Mouse (Mus musculus) forebrain, embryonic 14.5 days (tissue): Measurements from ENCODE around the gene Usp28. TPM values are rescaled to one million over a fixed set of nuclear protein-coding genes. Genes with fewer than 3 reads are reported as not detected.

Source experiments
- ATAC-seq: fragments of 200-750 bp; cut with Nextera tagmentation; 2 replicates; pipeline ENCODE4 v1.8.0; 2017; ENCODE audit warnings: mild to moderate bottlenecking, moderate library complexity
- DNase-seq: peaks from one replicate; pipeline ENCODE4 v3.0.0-alpha.2; 2015; ENCODE audit warnings: low spot score
- H3K27ac ChIP-seq: fragments of 300-500 bp; sonication (generic); 2 replicates; pipeline ENCODE4 v1.5.1; 2014; ENCODE audit warnings: low read depth, mild to moderate bottlenecking, control low read depth, low read length, moderate library complexity
- H3K27me3 ChIP-seq: fragments of 300-500 bp; sonication (generic); replicated peaks from 2 replicates; pipeline ENCODE4 v1.6.1; 2014; ENCODE audit warnings: low read length, control low read depth, mixed read lengths; ENCODE audit not compliant: control insufficient read depth, insufficient read depth
- H3K36me3 ChIP-seq: fragments of 300-500 bp; sonication (generic); 2 replicates; pipeline ENCODE4 v1.6.1; 2014; ENCODE audit warnings: low read length, control low read depth; ENCODE audit not compliant: control insufficient read depth, insufficient read depth
- H3K4me1 ChIP-seq: fragments of 300-500 bp; sonication (generic); 2 replicates; pipeline ENCODE4 v1.6.1; 2014; ENCODE audit warnings: antibody characterized with exemption, low read length, control low read depth; ENCODE audit not compliant: control insufficient read depth, insufficient read depth
- H3K4me2 ChIP-seq: fragments of 300-500 bp; sonication (generic); 2 replicates; pipeline ENCODE4 v1.6.1; 2014; ENCODE audit warnings: mild to moderate bottlenecking, control low read depth, low read length
- H3K4me3 ChIP-seq: fragments of 300-500 bp; sonication (generic); 2 replicates; pipeline ENCODE4 v1.5.1; 2014; ENCODE audit warnings: low read depth, low read length, control low read depth
- H3K9ac ChIP-seq: fragments of 300-500 bp; sonication (generic); 2 replicates; pipeline ENCODE4 v1.6.1; 2014; ENCODE audit warnings: mild to moderate bottlenecking, low read length, control low read depth, moderate library complexity
- H3K9me3 ChIP-seq: fragments of 300-500 bp; sonication (generic); replicated peaks from 2 replicates; pipeline ENCODE4 v1.6.1; 2016; ENCODE audit warnings: low read length, control low read depth, mixed read lengths; ENCODE audit not compliant: control insufficient read depth
- WGBS: fragments of 180-500 bp; shearing (Covaris S2); extraction: QIAGEN DNeasy Blood & Tissue Kit; methylation state at CpG from one replicate; pipeline ENCODE4 v1.1.7; 2014; 5-methylcytosine and 5-hydroxymethylcytosine counted together
- polyA plus RNA-seq: library from polyadenylated mRNA; unstranded; fragments of >200 nt; fragmentation: Nextera tagmentation; extraction: Ambion mirVana; gene quantifications from 2 replicates; pipeline ENCODE4 v1.2.1, GENCODE M21; 2014

The Usp28 gene
- polyA plus RNA-seq, 1 experiment from 2014 or later, result 19.5 TPM

DNA sequence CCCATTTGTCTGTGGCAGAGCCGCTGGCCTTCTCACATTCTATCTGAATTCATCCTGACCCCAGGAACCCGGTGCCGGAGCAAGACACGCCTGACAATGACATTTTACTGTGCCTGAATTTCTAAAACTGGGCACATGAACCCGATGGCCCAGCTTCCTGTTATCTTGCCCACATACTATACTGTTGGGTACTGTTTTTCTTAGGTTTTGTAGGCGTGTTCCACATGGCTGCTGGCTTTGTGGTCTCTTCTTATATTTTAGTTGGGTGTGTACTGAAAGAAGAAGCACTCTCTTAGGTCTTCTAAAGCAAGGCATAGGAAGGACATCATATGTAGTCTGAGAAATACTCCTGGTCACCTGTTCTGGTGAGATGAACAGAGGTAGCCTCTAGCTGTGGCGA is 9.6 kb downstream of the Usp28 start:
- Histone ChIP-seq H3K27ac (no peak overlapping the region), H3K4me1 (no peaks in the 10 kb centered on the region), H3K9ac (no peak overlapping the region), H3K36me3 (peaks cover 13% of the 10 kb centered on the region; the same call in 1 of the 2 replicates), H3K4me2 (no peak overlapping the region), H3K9me3 (no peaks in the 10 kb centered on the region), H3K27me3 (no peaks in the 10 kb centered on the region), H3K4me3 (no peak overlapping the region)
- WGBS, result 93% methylated on average over 7 of the region's 7 CpGs
- DNase-seq, result no peak
- no peak for ATAC-seq

DNA sequence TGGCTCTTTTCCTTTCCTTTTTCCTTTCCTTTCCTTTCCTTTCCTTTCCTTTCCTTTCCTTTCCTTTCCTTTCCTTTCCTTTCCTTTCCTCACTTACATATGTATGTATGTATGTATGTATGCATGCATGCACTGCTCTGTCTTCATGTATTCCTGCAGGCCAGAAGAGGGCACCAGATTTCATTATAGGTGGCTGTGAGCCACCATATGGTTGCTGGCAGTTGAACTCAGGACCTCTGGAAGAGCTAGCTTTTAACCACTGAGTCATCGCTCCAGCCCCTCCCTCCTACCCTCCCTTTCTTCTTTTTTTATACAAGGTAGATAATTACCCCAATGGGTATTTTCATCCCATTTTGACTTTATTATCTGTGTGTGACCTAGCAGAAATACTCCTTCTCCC is 10.6 kb downstream of the Usp28 start:
- Histone ChIP-seq H3K9ac (no peak overlapping the region), H3K4me3 (no peak overlapping the region), H3K36me3 (peaks cover 15% of the 10 kb centered on the region; the same call in 1 of the 2 replicates), H3K27me3 (no peaks in the 10 kb centered on the region), H3K9me3 (no peaks in the 10 kb centered on the region), H3K4me2 (no peak overlapping the region), H3K27ac (no peak overlapping the region), H3K4me1 (no peaks in the 10 kb centered on the region)
- DNase-seq, result no peak
- 100% methylated on average over 1 of the region's 1 CpGs for WGBS
- no peak for ATAC-seq

DNA sequence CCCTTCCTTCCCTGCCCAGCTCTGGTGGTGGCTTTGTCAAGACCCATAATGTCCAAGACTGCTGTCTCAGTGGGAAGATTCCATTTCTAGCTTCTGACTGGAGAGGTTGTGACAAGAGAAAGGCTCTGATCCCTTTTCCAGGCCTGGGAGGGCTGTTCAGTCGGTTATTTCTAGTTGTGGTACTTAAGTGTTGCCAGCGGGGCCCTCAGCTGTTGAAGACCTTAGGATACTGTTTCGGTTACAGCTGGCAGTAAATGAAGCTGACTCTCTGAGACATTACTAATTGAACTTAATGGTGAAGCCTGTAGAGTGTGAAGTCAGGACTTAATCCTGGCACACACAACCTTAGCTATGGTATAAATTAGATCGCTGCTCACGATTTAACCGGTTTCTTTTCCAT is 14.1 kb downstream of the Usp28 start:
- Histone ChIP-seq H3K27ac (no peak overlapping the region), H3K9me3 (no peaks in the 10 kb centered on the region), H3K4me1 (no peaks in the 10 kb centered on the region), H3K36me3 (peaks cover 30% of the 10 kb centered on the region), H3K9ac (no peak overlapping the region), H3K4me2 (no peak overlapping the region), H3K4me3 (no peak overlapping the region), H3K27me3 (no peaks in the 10 kb centered on the region)
- WGBS, result 88% methylated on average over 6 of the region's 6 CpGs
- ATAC-seq (no peak), DNase-seq (no peak)

- H3K4me1 ChIP-seq, result no peaks in the 10 kb centered on the region
- H3K9ac ChIP-seq, result no peak overlapping the region
- H3K4me2 ChIP-seq, result no peak overlapping the region
- WGBS, result 90% methylated on average over 7 of the region's 7 CpGs
- no peaks in the 10 kb centered on the region for H3K27me3 ChIP-seq
- DNase-seq, result no peak
- peaks cover 75% of the 10 kb centered on the region for H3K36me3 ChIP-seq
- H3K27ac ChIP-seq, result no peak overlapping the region
- H3K4me3 ChIP-seq, result no peak overlapping the region
- no peak for ATAC-seq
- H3K9me3 ChIP-seq, result no peaks in the 10 kb centered on the region
Observed at GRCm38 (mm10) chr9:49015824-49016223, 30.6 kb downstream of the Usp28 start.

GRCm38 (mm10) chr9:49021289-49021688 is 36.1 kb downstream of the Usp28 start:
- Histone ChIP-seq H3K9me3 (no peaks in the 10 kb centered on the region), H3K4me1 (no peaks in the 10 kb centered on the region), H3K4me3 (no peak overlapping the region), H3K36me3 (peaks cover 39% of the 10 kb centered on the region), H3K27me3 (no peaks in the 10 kb centered on the region), H3K9ac (no peak overlapping the region), H3K4me2 (no peak overlapping the region), H3K27ac (no peak overlapping the region)
- 93% methylated on average over 5 of the region's 5 CpGs for WGBS
- ATAC-seq, result no peak
- no peak for DNase-seq

DNA sequence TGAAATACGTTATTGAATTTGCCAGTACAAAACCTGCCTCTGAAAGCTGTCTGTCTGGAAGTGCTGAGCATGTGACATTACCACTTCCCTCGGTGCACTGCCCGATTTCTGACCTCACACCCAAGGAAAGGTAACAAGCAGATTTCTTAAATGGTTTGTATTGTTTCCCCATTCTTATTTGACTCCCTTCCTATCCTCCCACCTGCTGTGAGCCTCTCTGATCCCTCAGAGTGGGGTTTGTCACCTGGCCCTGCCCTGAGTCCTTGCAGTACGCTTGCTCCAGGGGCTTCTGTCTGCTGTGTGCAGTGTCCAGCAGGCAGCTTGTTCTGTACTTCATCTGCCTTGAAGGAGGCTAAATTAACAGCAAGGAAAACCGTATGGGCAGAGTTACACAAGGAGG is 38.8 kb downstream of the Usp28 start:
- H3K36me3 ChIP-seq, result peaks cover 45% of the 10 kb centered on the region
- WGBS, result 84% methylated on average over 5 of the region's 5 CpGs

DNA sequence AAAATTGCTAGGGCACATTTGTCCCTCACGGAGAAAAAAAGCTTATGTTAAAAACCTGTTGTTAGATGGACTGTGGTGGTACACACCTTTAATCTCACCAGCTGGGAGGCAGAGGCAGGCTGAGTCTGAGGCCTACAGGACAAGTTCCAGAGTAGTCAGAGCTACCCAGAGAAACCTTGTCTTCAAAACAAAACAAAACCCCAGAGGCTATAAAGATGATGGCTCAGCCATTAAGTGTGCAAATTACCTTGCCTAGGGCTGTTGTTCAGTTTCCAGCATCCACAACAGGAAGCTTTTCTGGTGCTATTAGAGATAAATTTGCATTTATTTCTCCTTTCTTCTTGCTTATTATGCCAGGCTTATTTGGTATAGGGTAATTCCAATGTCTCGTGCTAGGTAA is 39.4 kb downstream of the Usp28 start:
- ATAC-seq (no peak), DNase-seq (no peak)
- Histone ChIP-seq H3K27ac (no peak overlapping the region), H3K4me2 (no peak overlapping the region), H3K4me1 (no peaks in the 10 kb centered on the region), H3K9me3 (no peaks in the 10 kb centered on the region), H3K36me3 (peaks cover 50% of the 10 kb centered on the region), H3K27me3 (no peaks in the 10 kb centered on the region), H3K9ac (no peak overlapping the region), H3K4me3 (no peak overlapping the region)
- WGBS, result 92% methylated on average over 2 of the region's 2 CpGs

More for the DNA sequence above, 38.8 kb downstream of the Usp28 start:
- H3K27ac ChIP-seq, result no peak overlapping the region
- no peaks in the 10 kb centered on the region for H3K4me1 ChIP-seq
- DNase-seq, result no peak
- no peak overlapping the region for H3K4me2 ChIP-seq
- H3K9ac ChIP-seq, result no peak overlapping the region
- no peak overlapping the region for H3K4me3 ChIP-seq
- no peaks in the 10 kb centered on the region for H3K9me3 ChIP-seq
- no peak for ATAC-seq
- H3K27me3 ChIP-seq, result no peaks in the 10 kb centered on the region

DNA sequence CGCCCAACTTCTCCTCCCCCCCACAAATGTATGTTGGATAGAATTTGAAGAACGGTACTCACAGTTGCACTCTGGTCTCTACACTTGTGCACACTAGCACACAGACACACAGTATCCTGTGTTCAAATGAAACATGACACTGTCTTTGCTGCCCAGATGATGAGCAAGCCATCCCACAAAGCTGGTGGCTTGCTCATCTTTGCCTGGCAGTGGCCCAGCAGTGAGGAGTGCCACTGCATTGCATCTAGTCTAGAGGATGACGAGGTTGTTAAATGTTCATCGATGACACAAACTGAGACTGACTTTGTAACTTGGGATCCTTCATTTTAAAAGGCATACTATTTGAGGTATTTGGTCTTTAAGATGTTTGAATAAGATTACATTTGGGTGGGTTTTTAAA is 49.6 kb downstream of the Usp28 start:
- Histone ChIP-seq H3K27me3 (no peaks in the 10 kb centered on the region), H3K9me3 (no peaks in the 10 kb centered on the region), H3K36me3 (peaks cover 81% of the 10 kb centered on the region), H3K4me2 (no peak overlapping the region), H3K4me3 (no peak overlapping the region), H3K27ac (no peak overlapping the region), H3K4me1 (no peaks in the 10 kb centered on the region), H3K9ac (no peak overlapping the region)
- 95% methylated on average over 4 of the region's 4 CpGs for WGBS
- DNase-seq (no peak), ATAC-seq (no peak)

DNA sequence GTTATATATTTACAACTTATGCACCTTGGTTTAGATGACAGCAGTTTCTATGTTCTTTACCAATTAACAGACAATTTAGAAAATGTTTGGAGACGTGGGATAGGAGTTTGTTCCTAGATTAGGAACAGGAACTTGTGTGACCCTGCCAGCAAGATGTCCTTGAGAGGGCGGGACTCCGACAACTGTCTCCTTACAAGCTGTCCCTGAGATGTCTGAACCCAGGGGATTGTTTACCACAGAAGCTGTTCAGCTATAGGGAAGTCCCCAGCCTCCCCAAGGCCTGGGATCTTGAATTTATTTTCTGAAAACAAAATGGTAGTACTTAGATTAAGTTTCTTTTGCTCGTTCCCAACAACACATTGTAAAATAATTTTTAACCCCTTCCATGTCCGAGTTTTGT is 65.7 kb downstream of the Usp28 start:
- no peak overlapping the region for H3K4me2 ChIP-seq
- 78% methylated on average over 5 of the region's 5 CpGs for WGBS
- no peaks in the 10 kb centered on the region for H3K9me3 ChIP-seq
- DNase-seq, result no peak
- H3K27me3 ChIP-seq, result no peaks in the 10 kb centered on the region
- no peak overlapping the region for H3K4me3 ChIP-seq
- H3K36me3 ChIP-seq, result no peaks in the 10 kb centered on the region
- no peak for ATAC-seq
- H3K4me1 ChIP-seq, result no peaks in the 10 kb centered on the region
- H3K27ac ChIP-seq, result no peak overlapping the region
- no peak overlapping the region for H3K9ac ChIP-seq
